In genomic region chr6:134722906-134723305, GRCm38 (mm10) we compare ENCODE assay signal across 16 mouse cellular contexts.
"Had no signal": no experiment of that assay in that cellular context is flagged by ENCODE, and none has a peak within 500 bp of the region (broad histone marks: within the 10 kb centered on the region; RNA-seq: fewer than 3 reads in every experiment).

No protein-coding gene starts in this region.

- H3K4me1 ChIP-seq: lung, embryonic 15.5 days; midbrain, embryonic 13.5 days; midbrain, embryonic 15.5 days; neural tube, embryonic 12.5 days had no signal

- H3K27me3 ChIP-seq: lung, embryonic 15.5 days; megakaryocyte, embryonic 14.5 days; midbrain, embryonic 13.5 days; midbrain, embryonic 15.5 days; neural tube, embryonic 12.5 days had no signal

- H3K4me3 ChIP-seq: lung, embryonic 15.5 days; megakaryocyte, embryonic 14.5 days; midbrain, embryonic 13.5 days; midbrain, embryonic 15.5 days; neural tube, embryonic 12.5 days had no signal

- ATAC-seq: lung, postnatal 0 days; midbrain, embryonic 13.5 days; midbrain, embryonic 15.5 days had no signal

- DNase-seq: lung, adult 2 months; lung, postnatal 14 days; lung, postnatal 36 days; right cerebral cortex, postnatal 14 days; spleen, adult 18-20 months; thymus, adult 18-20 months; thymus, postnatal 14 days; thymus, postnatal 36 days had no signal

- H3K36me3 ChIP-seq: midbrain, embryonic 15.5 days had no signal

- H3K4me2 ChIP-seq: lung, embryonic 15.5 days; midbrain, embryonic 11.5 days; midbrain, embryonic 13.5 days; midbrain, embryonic 15.5 days; neural tube, embryonic 12.5 days had no signal

- H3K9ac ChIP-seq: lung, embryonic 15.5 days; midbrain, embryonic 13.5 days; midbrain, embryonic 15.5 days; neural tube, embryonic 12.5 days had no signal

- H3K9me3 ChIP-seq: lung, embryonic 15.5 days; megakaryocyte, embryonic 14.5 days; midbrain, embryonic 13.5 days; midbrain, embryonic 15.5 days; neural tube, embryonic 12.5 days had no signal

- H3K27ac ChIP-seq: lung, embryonic 15.5 days; macrophage; midbrain, embryonic 13.5 days; midbrain, embryonic 15.5 days; neural tube, embryonic 12.5 days had no signal
